Mouse (Mus musculus) megakaryocyte, embryonic 14.5 days (primary cell): ENCODE data around the gene Gmppa.

ENCODE experiments used
- FLI1 ChIP-seq: IDR thresholded peaks from 2 replicates; pipeline ENCODE4 v1.6.1; 2012; ENCODE audit warnings: low read length, inconsistent platforms, mixed read lengths
- GATA1 ChIP-seq: IDR thresholded peaks from 3 replicates; pipeline ENCODE4 v1.6.1; 2012; ENCODE audit warnings: mixed read lengths, low read length, inconsistent platforms, borderline replicate concordance

- no peak for TF ChIP-seq GATA1
- no peak for TF ChIP-seq FLI1
These were observed 29.6 kb upstream of the Gmppa start for GRCm38 (mm10) chr1:75406173-75406572.
